Mouse (Mus musculus) testis, adult 2 months (tissue): Measurements from ENCODE around the gene Qpctl.

Experiments used
- CTCF ChIP-seq: fragments of 200-500 bp; IDR thresholded peaks from 2 replicates; pipeline ENCODE4 v1.5.1; 2012; ENCODE audit warnings: low read depth, mild to moderate bottlenecking, inconsistent platforms, low read length, moderate library complexity; ENCODE audit not compliant: control insufficient read depth, insufficient read depth, insufficient replicate concordance
- POLR2A ChIP-seq: fragments of 200-500 bp; IDR thresholded peaks from 2 replicates; pipeline ENCODE4 v1.6.1; 2012; ENCODE audit warnings: low read depth, mild to moderate bottlenecking, inconsistent platforms, low read length, moderate library complexity; ENCODE audit not compliant: control insufficient read depth

DNA sequence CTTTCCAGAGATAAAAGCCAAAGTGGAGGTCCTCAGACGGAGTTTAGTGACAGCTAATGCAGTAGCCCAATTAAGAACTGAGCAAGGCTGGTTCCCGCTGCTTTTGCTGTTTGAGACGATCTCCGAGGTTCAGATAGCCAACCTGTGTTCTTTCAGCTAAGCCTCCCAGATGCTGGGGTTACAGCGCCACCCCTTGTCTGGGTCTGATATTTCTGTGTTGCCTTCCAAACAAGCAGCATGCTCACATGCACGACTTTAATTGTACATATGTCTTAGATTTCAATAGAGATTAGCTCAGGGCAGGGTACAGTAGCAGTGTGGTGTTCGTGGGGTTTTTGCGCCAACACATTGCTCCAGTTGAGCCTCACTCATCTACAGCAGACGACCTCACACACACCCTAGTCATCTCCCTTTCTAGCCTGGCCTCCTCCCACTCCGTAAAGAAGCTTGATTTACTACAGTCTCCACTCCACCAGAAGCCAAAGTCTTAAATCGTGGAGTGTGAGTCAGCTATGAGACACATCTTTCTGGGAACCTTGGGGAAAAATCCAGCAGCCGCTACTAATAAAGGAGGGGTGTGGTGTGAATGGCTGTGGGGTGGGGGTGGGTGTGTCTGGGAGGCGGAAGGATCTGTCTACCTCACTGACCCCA is 6.9 kb upstream of the Qpctl start:
- TF ChIP-seq CTCF (no peak), POLR2A (no peak)
